Mouse (Mus musculus) MEL (cell line): Measurements from ENCODE around the gene H2al1b. TPM values are rescaled to one million over a fixed set of nuclear protein-coding genes. Genes with fewer than 3 reads are reported as not detected.

Experiments
- DNase-seq: peaks from one replicate; pipeline ENCODE4 v3.0.0; 2011; ENCODE audit warnings: low read depth, low spot score
- H3K27ac ChIP-seq: 2 replicates; pipeline ENCODE4 v1.5.1; 2012; ENCODE audit warnings: low read depth, mild to moderate bottlenecking, control low read depth, low read length, moderate library complexity; ENCODE audit not compliant: control insufficient read depth
- H3K27me3 ChIP-seq, 2 experiments: fragments of 150-350 bp in 1 of 2; sonication (generic) in 1 of 2; 2 replicates each; pipeline ENCODE4 v1.6.1; 2012; ENCODE audit warnings: low read length in 2 of 2, mild to moderate bottlenecking in 2 of 2, improper control_type of control experiment in 1 of 2, moderate library complexity in 1 of 2; ENCODE audit not compliant: insufficient read depth in 2 of 2, control insufficient read depth in 1 of 2
- H3K36me3 ChIP-seq, 2 experiments: 2 replicates each; pipeline ENCODE4 v1.6.1; 2012 to 2014; ENCODE audit warnings: low read length in 2 of 2, improper control_type of control experiment in 1 of 2, inconsistent platforms in 1 of 2, mild to moderate bottlenecking in 1 of 2; ENCODE audit not compliant: insufficient read depth in 2 of 2, control insufficient read depth in 1 of 2
- H3K4me1 ChIP-seq, 2 experiments: fragments of 150-350 bp in 1 of 2; sonication (generic) in 1 of 2; 2 replicates each; pipeline ENCODE4 v1.6.1; 2012; ENCODE audit warnings: low read length in 2 of 2, improper control_type of control experiment in 1 of 2, mild to moderate bottlenecking in 1 of 2; ENCODE audit not compliant: insufficient read depth in 2 of 2, control insufficient read depth in 1 of 2
- H3K4me3 ChIP-seq, 2 experiments: fragments of 150-350 bp in 1 of 2; sonication (generic) in 1 of 2; 2 replicates each; pipeline ENCODE4 v1.5.1; 2012; ENCODE audit warnings: low read depth in 2 of 2, low read length in 2 of 2, mild to moderate bottlenecking in 2 of 2, moderate library complexity in 2 of 2, control low read depth in 1 of 2, improper control_type of control experiment in 1 of 2; ENCODE audit not compliant: control insufficient read depth in 1 of 2, insufficient read depth in 1 of 2
- H3K79me2 ChIP-seq: 2 replicates; pipeline ENCODE4 v1.6.1; 2012; ENCODE audit warnings: mild to moderate bottlenecking, low read length, moderate library complexity; ENCODE audit not compliant: control insufficient read depth, poor library complexity, insufficient read depth
- H3K9ac ChIP-seq: 2 replicates; pipeline ENCODE4 v1.6.1; 2012; ENCODE audit warnings: low read depth, mild to moderate bottlenecking, control low read depth, low read length, moderate library complexity; ENCODE audit not compliant: control insufficient read depth, poor library complexity, severe bottlenecking
- H3K9me3 ChIP-seq: fragments of 150-350 bp; sonication (generic); replicated peaks from 2 replicates; pipeline ENCODE4 v1.6.1; 2012; ENCODE audit warnings: mild to moderate bottlenecking, low read length, improper control_type of control experiment, moderate library complexity; ENCODE audit not compliant: insufficient read depth
- BHLHE40 ChIP-seq: IDR thresholded peaks from 2 replicates; pipeline ENCODE4 v1.6.1; 2012; ENCODE audit warnings: low read depth, mild to moderate bottlenecking, inconsistent platforms, low read length, improper control_type of control experiment, borderline replicate concordance
- CHD1 ChIP-seq: IDR thresholded peaks from 2 replicates; pipeline ENCODE4 v1.6.1; 2012; ENCODE audit warnings: low read depth, mild to moderate bottlenecking, inconsistent platforms, low read length, improper control_type of control experiment
- CHD2 ChIP-seq: IDR thresholded peaks from 2 replicates; pipeline ENCODE4 v1.6.1; 2011; ENCODE audit warnings: low read length, improper control_type of control experiment
- ELF1 ChIP-seq: IDR thresholded peaks from 2 replicates; pipeline ENCODE4 v1.6.1; 2014; ENCODE audit warnings: low read depth, mild to moderate bottlenecking, inconsistent platforms, low read length, improper control_type of control experiment, moderate library complexity
- ETS1 ChIP-seq: IDR thresholded peaks from 2 replicates; pipeline ENCODE4 v1.6.1; 2012; ENCODE audit warnings: low read depth, mild to moderate bottlenecking, inconsistent platforms, low read length, improper control_type of control experiment, moderate library complexity
- JUND ChIP-seq: IDR thresholded peaks from 2 replicates; pipeline ENCODE4 v1.6.1; 2011; ENCODE audit warnings: low read depth, mild to moderate bottlenecking, improper control_type of control experiment, low read length
- KAT2A ChIP-seq: conservative IDR thresholded peaks from 2 replicates; pipeline ENCODE4 v1.6.1; 2012; ENCODE audit warnings: low read depth, low read length, improper control_type of control experiment, inconsistent platforms
- MAZ ChIP-seq: IDR thresholded peaks from 2 replicates; pipeline ENCODE4 v1.6.1; 2012; ENCODE audit warnings: low read depth, mild to moderate bottlenecking, inconsistent platforms, low read length, improper control_type of control experiment
- MEF2A ChIP-seq: IDR thresholded peaks from 2 replicates; pipeline ENCODE4 v1.6.1; 2014; ENCODE audit warnings: low read depth, mild to moderate bottlenecking, inconsistent platforms, low read length, improper control_type of control experiment; ENCODE audit not compliant: poor library complexity, insufficient replicate concordance, severe bottlenecking; ENCODE audit errors: extremely low read depth
- MYC ChIP-seq: IDR thresholded peaks from 2 replicates; pipeline ENCODE4 v1.6.1; 2011; ENCODE audit warnings: low read depth, mild to moderate bottlenecking, low read length, improper control_type of control experiment, moderate library complexity
- NRF1 ChIP-seq: IDR thresholded peaks from 2 replicates; pipeline ENCODE4 v1.6.1; 2014; ENCODE audit warnings: low read depth, mild to moderate bottlenecking, inconsistent platforms, low read length, improper control_type of control experiment, moderate library complexity; ENCODE audit not compliant: poor library complexity, insufficient read depth, severe bottlenecking
- POLR2A ChIP-seq, 2 experiments: IDR thresholded peaks; 2 replicates each; pipeline ENCODE4 v1.6.1; 2011 to 2012; ENCODE audit warnings: low read length in 2 of 2, mild to moderate bottlenecking in 2 of 2, control low read depth in 1 of 2, improper control_type of control experiment in 1 of 2, low read depth in 1 of 2, moderate library complexity in 1 of 2; ENCODE audit not compliant: control insufficient read depth in 1 of 2, insufficient read depth in 1 of 2, poor library complexity in 1 of 2
- RAD21 ChIP-seq: IDR thresholded peaks from 2 replicates; pipeline ENCODE4 v1.6.1; 2011; ENCODE audit warnings: mild to moderate bottlenecking, low read depth, low read length, improper control_type of control experiment
- SMC3 ChIP-seq: IDR thresholded peaks from 2 replicates; pipeline ENCODE4 v1.6.1; 2011; ENCODE audit warnings: low read depth, low read length, improper control_type of control experiment
- TCF12 ChIP-seq: IDR thresholded peaks from 2 replicates; pipeline ENCODE4 v1.6.1; 2014; ENCODE audit warnings: low read depth, mild to moderate bottlenecking, inconsistent platforms, low read length, improper control_type of control experiment, moderate library complexity
- UBTF ChIP-seq: IDR thresholded peaks from 2 replicates; pipeline ENCODE4 v1.6.1; 2012; ENCODE audit warnings: low read depth, mild to moderate bottlenecking, inconsistent platforms, low read length, improper control_type of control experiment, moderate library complexity, borderline replicate concordance; ENCODE audit not compliant: insufficient read depth
- USF2 ChIP-seq, 2 experiments: IDR thresholded peaks; 2 replicates each; pipeline ENCODE4 v1.6.1; 2011 to 2012; ENCODE audit warnings: improper control_type of control experiment in 2 of 2, low read length in 2 of 2, borderline replicate concordance in 1 of 2, inconsistent platforms in 1 of 2, low read depth in 1 of 2, mild to moderate bottlenecking in 1 of 2; ENCODE audit not compliant: insufficient read depth in 1 of 2
- ZMIZ1 ChIP-seq: IDR thresholded peaks from 2 replicates; pipeline ENCODE4 v1.6.1; 2012; ENCODE audit warnings: low read depth, mild to moderate bottlenecking, inconsistent platforms, low read length, improper control_type of control experiment, moderate library complexity
- ZNF384 ChIP-seq: IDR thresholded peaks from 2 replicates; pipeline ENCODE4 v1.6.1; 2012; ENCODE audit warnings: low read depth, mild to moderate bottlenecking, inconsistent platforms, low read length, improper control_type of control experiment
- polyA plus RNA-seq, 2 experiments: library from polyadenylated mRNA; stranded (reverse) in 1 of 2; unstranded in 1 of 2; fragments of >175 nt in 1 of 2; fragments of >200 nt in 1 of 2; gene quantifications; 2 replicates each; pipeline versions ENCODE4 v1.2.1 to v1.2.4; 2012; ENCODE audit warnings: low replicate concordance in 2 of 2, low read depth in 1 of 2; ENCODE audit not compliant: insufficient read length in 2 of 2, insufficient read depth in 1 of 2, missing spikeins in 1 of 2
- total RNA-seq: library from RNA; depleted of rRNA; stranded (reverse); fragments of 300-350 nt; gene quantifications from 2 replicates; pipeline ENCODE4 v1.2.3, GENCODE M21; 2012

H2al1b gene
- total and polyA plus RNA-seq, 3 experiments, result not detected

DNA sequence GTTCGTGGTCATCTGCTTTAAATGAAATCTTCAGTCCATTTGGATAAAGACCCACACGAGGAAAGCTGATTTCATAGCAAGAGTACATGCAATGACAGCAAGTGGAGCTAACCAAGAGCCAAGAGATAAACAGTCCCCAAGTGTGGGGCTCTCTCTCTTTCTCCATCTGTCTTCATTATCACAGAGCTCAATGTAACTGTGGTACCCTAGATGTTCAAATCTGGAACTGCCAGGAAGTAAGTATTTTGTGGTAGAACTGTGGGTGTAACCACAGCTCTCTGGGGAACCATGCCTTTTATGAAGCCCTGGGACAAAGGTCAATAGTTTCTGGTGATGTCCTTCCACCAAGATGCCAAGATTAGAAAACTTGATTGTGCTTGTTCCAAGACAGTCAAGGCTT lies 21.5 kb upstream of the H2al1b start:
- TF ChIP-seq MAZ, result no peak
- TF ChIP-seq CHD1, result no peak
- TF ChIP-seq ZMIZ1, result no peak
- no peak for TF ChIP-seq UBTF
- no peak for TF ChIP-seq JUND
- no peak for TF ChIP-seq SMC3
- no peak for TF ChIP-seq MEF2A
- TF ChIP-seq ELF1, result no peak
- TF ChIP-seq ZNF384, result no peak
- TF ChIP-seq CHD2, result no peak
- no peak for TF ChIP-seq ETS1
- no peak for TF ChIP-seq TCF12
- TF ChIP-seq MYC, result no peak
- TF ChIP-seq NRF1, result no peak
- TF ChIP-seq BHLHE40, result no peak
- no peak for TF ChIP-seq USF2 (IDR thresholded peaks at IDR 0.05; ENCODE audit: borderline replicate concordance in 1 of 2, insufficient read depth in 1 of 2, low read depth in 1 of 2, low read length in 2 of 2)
- no peak for TF ChIP-seq KAT2A
- TF ChIP-seq POLR2A (IDR thresholded peaks at IDR 0.05; ENCODE audit: control insufficient read depth in 1 of 2, insufficient read depth in 1 of 2, low read depth in 1 of 2, low read length in 2 of 2, poor library complexity in 1 of 2), result no peak
- Histone ChIP-seq H3K79me2 (no peaks in the 10 kb centered on the region), H3K27ac (no peak overlapping the region), H3K27me3 (no peaks in the 10 kb centered on the region), H3K9ac (no peak overlapping the region), H3K9me3 (no peaks in the 10 kb centered on the region), H3K4me1 (no peaks in the 10 kb centered on the region), H3K36me3 (no peaks in the 10 kb centered on the region), H3K4me3 (no peak overlapping the region)
- no peak for DNase-seq

DNA sequence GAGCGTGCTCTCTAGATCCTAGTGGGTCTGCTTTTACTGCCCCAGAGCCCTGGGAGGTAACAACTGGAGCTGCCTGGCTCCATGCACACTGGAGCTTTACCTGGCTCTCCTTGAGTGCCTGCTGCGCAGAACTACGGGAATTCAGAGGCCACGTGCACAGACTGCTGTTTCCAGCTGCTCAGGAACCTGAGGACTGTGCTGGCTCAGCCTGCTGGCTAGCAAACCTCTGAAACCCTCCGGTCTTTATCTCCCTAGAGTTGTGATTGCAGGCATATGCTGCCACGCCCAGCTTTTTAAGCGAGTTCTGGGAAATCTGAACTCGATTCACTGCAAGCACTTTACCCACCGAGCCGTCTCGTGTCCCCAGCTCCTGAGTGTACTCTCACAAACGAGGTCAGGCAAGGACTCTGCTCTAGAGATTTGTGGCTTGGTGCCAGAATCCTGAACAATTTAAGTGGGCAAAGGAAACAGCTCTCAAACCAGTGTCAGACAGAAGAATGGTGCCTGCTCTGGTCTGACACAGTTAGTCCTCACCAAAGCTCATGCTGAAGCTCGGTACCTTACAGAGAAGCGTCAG lies 13.8 kb upstream of the H2al1b start:
- no peak overlapping the region for H3K27ac ChIP-seq
- TF ChIP-seq RAD21, result no peak
- TF ChIP-seq, all 39 proteins: peak for 0
- H3K4me1 ChIP-seq, result no peaks in the 10 kb centered on the region
- no peaks in the 10 kb centered on the region for H3K9me3 ChIP-seq
- no peak overlapping the region for H3K9ac ChIP-seq
- no peaks in the 10 kb centered on the region for H3K36me3 ChIP-seq
- H3K27me3 ChIP-seq, result no peaks in the 10 kb centered on the region
- H3K79me2 ChIP-seq, result no peaks in the 10 kb centered on the region
- no peak for DNase-seq
- H3K4me3 ChIP-seq, result no peak overlapping the region
